Mouse (Mus musculus) layer of hippocampus, postnatal 25 days (tissue): Measurements from ENCODE around the gene Gosr2. TPM values are rescaled to one million over a fixed set of nuclear protein-coding genes. Genes with fewer than 3 reads are reported as not detected.

Experiments used
- DNase-seq, 2 experiments: peaks; one replicate each; pipeline ENCODE4 v3.0.0; 2022; ENCODE audit warnings: mixed read lengths in 2 of 2, low spot score in 1 of 2; ENCODE audit errors: extremely low spot score in 1 of 2
- total RNA-seq, 2 experiments: library from RNA; stranded (reverse); gene quantifications; 2 replicates each; pipeline ENCODE4 v1.2.3; 2021

Gosr2 gene
- total RNA-seq, 2 experiments from 2014 or later: 68.3 to 71.6 TPM

DNA sequence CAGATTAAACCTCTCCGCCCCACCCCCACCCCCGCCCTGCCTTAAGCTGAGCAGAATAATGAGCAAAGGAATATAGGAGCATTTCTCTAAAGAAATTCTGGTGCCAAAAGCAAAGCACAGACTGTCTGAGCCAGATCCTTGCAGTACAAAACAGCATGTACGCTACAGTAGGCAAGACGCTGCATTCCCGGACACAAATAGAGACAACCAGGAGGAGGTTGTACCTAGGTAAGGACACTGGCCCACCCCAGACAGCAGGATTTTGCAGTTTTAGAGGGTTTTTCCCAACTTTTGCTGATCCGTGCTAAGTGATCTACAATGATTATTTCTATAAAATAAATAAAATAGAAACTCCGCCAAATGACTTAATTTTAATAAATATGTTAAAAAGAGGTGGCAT is 49.0 kb downstream of the Gosr2 start:
- DNase-seq: no peak

DNA sequence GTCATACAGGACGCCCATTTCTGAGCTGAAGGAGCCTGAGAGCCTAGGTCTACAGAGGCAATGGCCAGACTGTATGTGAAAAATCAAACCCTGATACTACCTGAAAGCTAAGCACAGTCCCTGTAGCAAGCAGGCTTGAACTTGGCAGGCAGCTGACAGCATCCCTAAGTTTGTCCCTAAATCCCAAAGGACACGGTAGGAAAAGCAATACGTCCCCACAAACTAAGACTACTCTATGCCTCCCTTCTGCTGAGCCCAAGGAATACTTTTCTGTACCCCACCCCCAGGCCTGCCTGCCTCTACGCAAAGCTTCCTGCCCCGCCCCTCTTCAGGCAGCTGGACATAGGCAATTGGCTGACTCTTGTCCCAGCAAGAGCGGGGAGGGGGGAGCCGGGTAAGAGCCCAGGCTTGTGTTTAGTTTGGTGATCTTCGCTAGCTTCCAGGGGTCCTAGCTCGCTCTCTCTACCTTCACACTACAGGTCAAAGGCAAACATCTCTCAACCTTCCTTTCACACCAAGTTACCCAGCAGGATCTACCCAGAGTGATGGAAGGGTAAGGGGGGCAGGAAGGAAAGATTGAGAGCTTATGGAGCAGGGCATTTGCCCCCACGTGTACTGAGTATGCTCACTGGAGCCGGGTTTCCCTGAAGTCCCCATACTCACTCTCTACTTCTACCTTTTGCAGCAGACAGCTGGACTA is 49.6 kb downstream of the Gosr2 start:
- no peak for DNase-seq

DNA sequence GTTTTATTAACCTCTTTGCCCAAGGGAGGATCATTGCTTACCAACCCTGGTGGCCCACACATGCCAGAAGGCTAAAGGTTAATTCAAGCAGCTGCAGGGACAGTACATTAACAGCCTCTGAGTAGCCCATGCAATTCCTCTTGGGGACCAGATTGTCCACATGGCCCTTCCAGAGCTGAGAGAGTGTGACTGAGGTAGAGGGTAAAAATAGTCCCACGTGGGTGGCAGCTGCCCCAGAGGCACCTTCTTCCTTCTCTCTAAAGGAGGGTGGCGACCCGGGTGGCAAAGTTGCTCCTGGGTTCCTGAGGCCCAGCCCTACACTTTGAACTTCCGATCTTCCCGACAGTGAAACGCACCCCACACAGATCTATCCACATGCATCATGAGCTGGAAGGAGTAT is 51.4 kb downstream of the Gosr2 start:
- DNase-seq: no peak

DNA sequence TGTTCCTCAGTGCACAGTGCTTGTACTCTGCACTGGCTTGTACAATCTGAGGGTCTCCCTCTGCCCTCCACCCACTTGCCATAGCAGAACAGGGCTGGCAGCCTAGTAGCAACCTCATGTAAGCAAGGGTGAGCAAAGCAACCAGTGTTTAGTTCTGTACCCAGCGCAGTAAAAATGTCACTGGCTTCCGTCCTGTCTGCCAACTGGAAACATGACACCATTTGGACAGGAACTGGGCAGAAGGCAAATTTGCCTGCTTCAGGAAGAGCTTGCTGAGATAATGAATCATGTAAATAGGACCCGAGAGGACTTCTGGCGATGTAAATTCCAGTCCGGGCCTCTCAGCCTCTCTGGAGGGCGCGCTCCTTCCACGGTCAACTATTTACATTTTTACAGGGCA is 52.0 kb downstream of the Gosr2 start:
- DNase-seq: no peak

DNA sequence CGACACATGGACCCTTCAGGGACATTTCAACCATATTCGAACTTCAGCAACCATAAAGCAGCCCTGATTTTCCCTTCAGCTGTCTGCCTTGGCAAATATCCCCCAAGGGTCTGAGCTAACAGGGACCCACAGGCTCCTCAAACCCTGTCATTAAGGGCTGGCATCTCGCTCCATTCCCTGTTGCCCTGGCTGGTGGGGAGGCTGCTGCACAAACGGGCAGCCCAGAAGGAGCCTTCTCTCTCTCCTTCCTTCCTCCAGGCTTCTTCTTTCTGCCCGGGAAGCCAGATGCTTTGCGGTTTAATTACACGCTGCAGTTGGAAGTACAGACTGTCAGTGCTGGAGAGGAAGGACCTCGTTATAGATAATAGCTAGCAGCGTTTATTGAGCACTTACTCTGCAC is 54.5 kb downstream of the Gosr2 start:
- no peak for DNase-seq

DNA sequence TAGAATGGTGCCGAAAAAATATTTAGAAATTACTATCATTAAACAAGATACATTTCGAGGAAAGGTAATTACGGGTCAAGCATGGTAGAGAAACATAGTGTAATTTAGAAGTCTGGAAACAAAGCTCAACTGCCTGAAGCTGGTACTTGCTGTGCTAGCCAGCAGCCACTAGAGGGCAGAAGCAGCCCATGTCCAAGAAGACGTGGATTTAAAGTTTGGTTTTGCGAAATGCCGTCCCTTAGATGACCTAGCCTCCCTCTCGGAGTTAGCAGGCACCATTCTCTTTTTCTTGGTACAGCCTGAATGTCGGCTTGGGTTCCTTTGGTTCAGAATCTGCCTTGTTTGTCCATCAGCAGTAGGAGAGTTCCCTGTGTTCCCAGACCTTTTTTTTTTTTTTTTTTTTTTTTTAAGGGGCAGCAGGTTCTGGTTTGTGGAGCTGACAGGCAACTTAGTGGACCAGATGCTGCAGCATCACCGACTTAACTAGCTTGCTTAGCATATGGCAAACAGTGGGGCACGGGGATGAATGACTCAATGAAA is 58.2 kb downstream of the Gosr2 start:
- peak in 1 of 2 experiments; percentile 69 for DNase-seq

DNA sequence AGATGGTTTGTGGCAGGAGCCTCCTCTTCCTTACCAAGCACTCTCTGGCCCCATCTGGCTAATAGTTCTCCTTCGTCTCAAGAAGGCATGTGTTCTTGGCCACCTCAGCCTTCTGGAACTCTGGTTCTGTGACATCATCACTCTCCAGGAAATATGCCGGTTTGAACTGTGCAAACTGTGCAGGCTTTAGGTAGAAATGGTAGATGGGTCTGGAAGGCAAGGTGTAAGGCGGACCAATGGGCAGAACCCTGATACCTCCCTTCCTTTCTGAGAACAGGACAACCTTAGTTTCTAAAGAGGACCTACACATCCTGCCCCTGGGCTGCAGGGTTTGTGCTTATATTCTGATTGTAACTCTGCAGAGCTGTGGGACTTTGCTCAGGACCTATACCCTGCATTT is 58.9 kb downstream of the Gosr2 start, which contains the start of gene Lyzl6:
Gene Lyzl6 (minus strand): TSS at position 101 of the 400 bp plus-strand sequence.
- DNase-seq: no peak

DNA sequence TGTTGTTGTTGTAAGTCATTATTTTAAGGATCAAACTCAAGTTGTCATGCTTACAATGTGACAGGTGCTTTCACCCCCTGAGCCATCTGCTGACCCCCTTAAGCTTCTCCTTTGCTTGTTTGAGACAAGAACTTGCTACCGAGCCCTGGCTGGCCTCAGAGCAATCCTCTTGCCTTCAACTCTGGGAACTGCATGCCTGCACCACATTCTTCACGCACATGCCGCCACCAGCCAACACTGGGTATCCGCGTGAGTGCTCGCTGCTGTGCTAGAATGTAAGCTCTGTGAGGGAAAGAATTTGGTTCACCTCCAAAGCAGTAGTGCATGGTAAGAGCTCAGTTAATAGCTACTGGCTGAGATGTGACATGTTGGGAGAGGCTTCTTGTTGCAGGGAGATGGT is 61.4 kb downstream of the Gosr2 start:
- no peak for DNase-seq

DNA sequence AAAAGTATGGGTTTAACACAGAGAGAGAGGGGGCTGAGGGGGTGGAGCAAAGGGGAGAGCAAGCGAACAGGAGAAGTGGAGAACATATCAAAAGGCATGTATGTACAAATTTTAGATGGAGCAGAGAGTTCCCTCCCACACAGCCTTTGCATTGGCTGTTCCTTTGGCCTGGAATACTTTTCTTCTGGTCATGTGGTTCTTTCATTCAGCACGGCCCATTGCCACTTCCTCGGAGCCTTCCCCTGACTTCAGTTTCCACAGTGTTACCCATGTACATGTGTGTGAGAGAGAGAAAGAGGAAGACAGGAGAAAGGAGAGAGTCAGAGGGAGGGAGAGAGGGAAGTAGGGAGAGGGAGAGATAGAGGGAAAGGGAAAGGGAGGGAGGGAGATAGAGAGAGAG is 62.2 kb downstream of the Gosr2 start:
- no peak for DNase-seq

DNA sequence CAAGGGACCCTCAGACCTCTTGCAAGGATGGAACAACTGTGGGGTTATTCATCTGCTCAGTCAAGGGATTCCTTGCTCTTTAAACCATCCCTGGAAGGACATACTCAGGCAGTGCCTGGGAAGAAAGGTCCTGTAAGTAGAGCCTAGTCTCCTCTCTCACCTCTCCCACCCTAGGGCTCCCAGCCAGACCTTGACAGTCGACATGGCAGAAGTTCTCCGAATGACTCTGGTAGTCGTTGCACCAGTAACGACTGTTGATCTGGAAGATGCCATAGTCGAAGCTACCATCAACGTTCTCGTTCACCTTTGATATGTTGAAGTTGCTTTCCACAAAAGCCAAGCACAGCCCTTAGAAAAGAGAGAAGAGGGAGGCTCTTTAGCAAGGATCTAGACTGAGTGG is 62.9 kb downstream of the Gosr2 start:
- no peak for DNase-seq

DNA sequence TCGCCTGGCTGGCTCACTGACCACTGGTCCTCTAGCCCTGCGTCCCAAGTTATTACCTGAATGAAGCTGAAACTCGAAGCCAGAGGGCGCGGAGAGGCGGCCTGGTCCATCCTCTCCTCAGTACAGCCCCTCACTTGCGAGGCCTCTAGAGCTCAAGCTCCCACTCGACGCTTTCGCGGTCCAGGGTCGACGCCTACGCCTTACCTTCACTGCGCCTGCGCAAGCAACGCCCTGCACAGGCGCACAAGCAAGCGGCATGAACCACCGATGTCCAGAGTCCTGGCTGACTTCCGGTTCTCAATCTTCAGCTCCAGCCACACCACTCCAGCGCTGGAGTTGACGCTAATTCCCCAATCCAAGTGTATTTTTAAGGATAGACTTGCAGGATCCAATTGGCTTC is 70.2 kb downstream of the Gosr2 start:
- no peak for DNase-seq

Other genes starting within 250 kb of the Gosr2 start
- gene Lrrc37a, start 193.3 kb downstream of the Gosr2 start, total RNA-seq: not detected
- not detected for gene Gm884, start 76.8 kb downstream of the Gosr2 start, total RNA-seq
- not detected for gene Lyzl6, start 59.0 kb downstream of the Gosr2 start, total RNA-seq
- gene Rprml, start 48.3 kb downstream of the Gosr2 start, total RNA-seq: 100 to 1,000 TPM; 117 to 122 TPM
- under 1 TPM; 0.42 to 0.62 TPM for gene Wnt9b, start 51.9 kb upstream of the Gosr2 start, total RNA-seq
- 1 to 10 TPM; 2.1 to 2.2 TPM for gene Wnt3, start 76.3 kb upstream of the Gosr2 start, total RNA-seq